Mouse (Mus musculus): ENCODE measurements around the gene Pcnt.

DNA sequence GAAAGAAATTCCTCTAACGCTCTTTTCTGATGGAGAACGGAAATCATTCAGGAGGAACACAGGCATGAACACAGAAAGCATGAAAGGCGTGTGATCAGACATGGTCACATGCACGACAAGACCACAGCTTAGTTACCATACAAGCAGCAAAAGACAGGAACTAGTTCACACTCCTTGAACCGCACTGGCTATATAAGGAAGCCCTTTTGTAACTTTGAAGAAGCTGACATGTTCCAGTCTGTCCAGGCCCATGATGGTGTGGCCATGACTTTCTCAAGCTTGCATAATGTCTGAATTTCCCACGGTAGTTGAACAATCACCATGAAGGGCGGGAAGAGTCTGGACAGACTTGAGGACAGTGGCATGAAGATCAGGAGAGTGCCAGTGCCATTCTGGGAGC is 16.9 kb downstream of the Pcnt start:
- no peak for TF ChIP-seq CTCF (IDR thresholded peaks at IDR 0.05; ENCODE audit: low read depth, low read length)
- TF ChIP-seq POLR2A (IDR thresholded peaks at IDR 0.05; ENCODE audit: extremely low read depth, insufficient read depth, low read length), result no peak

All from liver, adult 2 months (tissue).